Mouse (Mus musculus) myocyte (in vitro differentiated cells): Measurements from ENCODE around the gene Smco1. TPM values are rescaled to one million over a fixed set of nuclear protein-coding genes. Genes with fewer than 3 reads are reported as not detected.

ENCODE experiments used
- H3K27me3 ChIP-seq: one replicate; pipeline ENCODE4 v1.6.1; 2011; ENCODE audit not compliant: control insufficient read depth, insufficient read depth, insufficient read length
- H3K36me3 ChIP-seq: one replicate; pipeline ENCODE4 v1.6.1; 2011; ENCODE audit not compliant: control insufficient read depth, insufficient read depth
- H3K4me2 ChIP-seq: one replicate; pipeline ENCODE4 v1.6.1; 2011; ENCODE audit warnings: low read depth, control low read depth
- H3K4me3 ChIP-seq: one replicate; pipeline ENCODE4 v1.5.1; 2011; ENCODE audit warnings: mild to moderate bottlenecking, control low read depth, moderate library complexity
- H3K79me2 ChIP-seq: one replicate; pipeline ENCODE4 v1.6.1; 2011; ENCODE audit not compliant: control insufficient read depth, insufficient read depth
- H3ac ChIP-seq: one replicate; pipeline ENCODE4 v1.6.1; 2011; ENCODE audit not compliant: control insufficient read depth, insufficient read length
- CEBPB ChIP-seq: IDR thresholded peaks from 2 replicates; pipeline ENCODE4 v1.6.1; 2011; ENCODE audit warnings: mild to moderate bottlenecking, moderate library complexity; ENCODE audit not compliant: poor library complexity, insufficient read depth, severe bottlenecking
- E2F4 ChIP-seq: IDR thresholded peaks from one replicate; pipeline ENCODE4 v1.6.1; 2011; ENCODE audit warnings: mild to moderate bottlenecking, control low read depth, moderate library complexity; ENCODE audit not compliant: insufficient read depth
- MAX ChIP-seq: IDR thresholded peaks from one replicate; pipeline ENCODE4 v1.6.1; 2011; ENCODE audit warnings: low read depth, mild to moderate bottlenecking, control low read depth
- MYOD1 ChIP-seq, 3 experiments: IDR thresholded peaks; one replicate each; pipeline ENCODE4 v1.6.1; 2011; ENCODE audit warnings: control low read depth in 2 of 3, low read depth in 2 of 3, mild to moderate bottlenecking in 2 of 3, moderate library complexity in 1 of 3; ENCODE audit not compliant: insufficient read length in 2 of 3, control insufficient read depth in 1 of 3
- MYOG ChIP-seq, 3 experiments: IDR thresholded peaks; one replicate each; pipeline ENCODE4 v1.6.1; 2011; ENCODE audit warnings: control low read depth in 2 of 3, low read depth in 2 of 3, mild to moderate bottlenecking in 2 of 3; ENCODE audit not compliant: insufficient read length in 2 of 3, control insufficient read depth in 1 of 3, insufficient read depth in 1 of 3
- POLR2A ChIP-seq: IDR thresholded peaks from one replicate; pipeline ENCODE4 v1.6.1; 2011; ENCODE audit warnings: low read depth, mild to moderate bottlenecking, control low read depth, moderate library complexity; ENCODE audit not compliant: insufficient read length
- POLR2AphosphoS2 ChIP-seq: IDR thresholded peaks from one replicate; pipeline ENCODE4 v1.6.1; 2011; ENCODE audit warnings: low read depth, control low read depth; ENCODE audit not compliant: insufficient read length
- REST ChIP-seq: IDR thresholded peaks from one replicate; pipeline ENCODE4 v1.6.1; 2011; ENCODE audit warnings: mild to moderate bottlenecking, control low read depth, moderate library complexity; ENCODE audit not compliant: insufficient read depth, insufficient read length
- SRF ChIP-seq: IDR thresholded peaks from one replicate; pipeline ENCODE4 v1.6.1; 2011; ENCODE audit warnings: low read depth; ENCODE audit not compliant: control insufficient read depth, insufficient read length
- TCF12 ChIP-seq: IDR thresholded peaks from one replicate; pipeline ENCODE4 v1.6.1; 2011; ENCODE audit warnings: mild to moderate bottlenecking, control low read depth; ENCODE audit not compliant: poor library complexity, insufficient read depth, severe bottlenecking
- TCF3 ChIP-seq: IDR thresholded peaks from one replicate; pipeline ENCODE4 v1.6.1; 2011; ENCODE audit warnings: low read depth, control low read depth; ENCODE audit not compliant: insufficient read length
- USF1 ChIP-seq: IDR thresholded peaks from one replicate; pipeline ENCODE4 v1.6.1; 2011; ENCODE audit warnings: low read depth, mild to moderate bottlenecking, control low read depth, moderate library complexity
- polyA plus RNA-seq: library from polyadenylated mRNA; unstranded; fragments of >200 nt; fragmentation: generic; extraction: Trizol; gene quantifications from one replicate; pipeline ENCODE4 v1.2.1, GENCODE M21; 2012; ENCODE audit warnings: missing spikeins

The Smco1 gene
- polyA plus RNA-seq, 1 experiment, result not detected

DNA sequence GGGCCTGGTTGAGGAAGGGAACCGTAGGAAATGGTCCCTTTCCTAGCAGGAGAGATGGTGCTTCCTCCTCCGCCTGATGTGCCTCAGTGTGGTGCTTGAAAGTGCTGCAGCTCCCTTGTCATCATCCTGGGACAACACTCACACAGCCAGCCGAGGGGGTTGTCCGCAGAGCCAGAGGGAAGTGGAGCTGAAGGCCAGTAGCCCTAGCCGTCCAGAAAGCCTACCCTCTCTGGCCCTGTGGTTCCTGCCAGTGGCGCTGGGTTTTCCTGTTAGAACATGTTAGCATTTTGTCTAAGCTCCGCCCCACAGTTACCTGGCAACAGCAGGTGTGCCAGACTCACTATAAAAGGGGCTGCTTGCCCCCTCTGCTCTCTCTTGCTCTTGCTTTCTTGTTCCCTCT, 52.7 kb downstream of the Smco1 start:
- no peak overlapping the region for H3K4me2 ChIP-seq
- no peak overlapping the region for H3ac ChIP-seq
- TF ChIP-seq USF1, result no peak
- no peak for TF ChIP-seq MYOG (IDR thresholded peaks at IDR 0.05; ENCODE audit: control insufficient read depth in 1 of 3, insufficient read depth in 1 of 3, insufficient read length in 2 of 3, low read depth in 2 of 3)
- TF ChIP-seq TCF12, result no peak
- no peak for TF ChIP-seq E2F4
- TF ChIP-seq REST, result no peak
- no peak for TF ChIP-seq MAX
- no peak for TF ChIP-seq POLR2AphosphoS2
- TF ChIP-seq CEBPB, result no peak
- no peak for TF ChIP-seq POLR2A
- TF ChIP-seq TCF3, result no peak
- no peak for TF ChIP-seq MYOD1 (IDR thresholded peaks at IDR 0.05; ENCODE audit: control insufficient read depth in 1 of 3, insufficient read length in 2 of 3, low read depth in 2 of 3)
- TF ChIP-seq SRF, result no peak
- H3K79me2 ChIP-seq, result no peaks in the 10 kb centered on the region
- no peak overlapping the region for H3K4me3 ChIP-seq
- H3K36me3 ChIP-seq, result no peaks in the 10 kb centered on the region
- no peaks in the 10 kb centered on the region for H3K27me3 ChIP-seq

Other genes with a start within 250 kb of the Smco1 start
- gene Pak2, start 192.1 kb upstream of the Smco1 start, polyA plus RNA-seq, result 10.9 TPM
- 19.4 TPM for gene Pigx, start 171.7 kb upstream of the Smco1 start, polyA plus RNA-seq
- gene Cep19, start 171.7 kb upstream of the Smco1 start, polyA plus RNA-seq, result 6.6 TPM
- not detected for gene Nrros, start 105.9 kb upstream of the Smco1 start, polyA plus RNA-seq
- gene Bex6, start 91.6 kb upstream of the Smco1 start, polyA plus RNA-seq, result not detected
- 3.9 TPM for gene Fbxo45, start 24.3 kb upstream of the Smco1 start, polyA plus RNA-seq
- gene Wdr53, start 24.2 kb upstream of the Smco1 start, polyA plus RNA-seq, result 6.9 TPM
- gene Rnf168, start 6.0 kb downstream of the Smco1 start, polyA plus RNA-seq, result 4.5 TPM
- gene Ubxn7, start 60.8 kb downstream of the Smco1 start, polyA plus RNA-seq, result 11.9 TPM
- 0.04 TPM for gene Tm4sf19, start 129.0 kb downstream of the Smco1 start, polyA plus RNA-seq
- 12.7 TPM for gene Tctex1d2, start 148.2 kb downstream of the Smco1 start, polyA plus RNA-seq
- 23.8 TPM for gene Pcyt1a, start 159.5 kb downstream of the Smco1 start, polyA plus RNA-seq
- gene Slc51a, start 216.4 kb downstream of the Smco1 start, polyA plus RNA-seq, result 0.28 TPM
- not detected for gene Zdhhc19, start 224.8 kb downstream of the Smco1 start, polyA plus RNA-seq